Mouse (Mus musculus): ENCODE results near the gene Dnm1. TPM values are rescaled to one million over a fixed set of nuclear protein-coding genes. Genes with fewer than 3 reads are reported as not detected.

Dnm1 gene
- polyA plus RNA-seq, 1 experiment from 2014 or later = 12.4 TPM

GRCm38 (mm10) chr2:32387706-32388490, 34.8 kb upstream of the Dnm1 start, which contains the start of gene Lcn2:
TSS of gene Lcn2 (minus strand) at chr2:32388252.
- Histone ChIP-seq H3K9ac (ENCODE audit: low read length) (no peak within 1 kb of the TSS; the same call in 1 of the 2 replicates), H3K4me1 (replicated peaks; ENCODE audit: control insufficient read depth, insufficient read depth, low read length) (no peaks in the 10 kb centered on the region), H3K4me3 (ENCODE audit: low read depth, low read length) (no peak within 1 kb of the TSS), H3K4me2 (ENCODE audit: low read depth, low read length, severe bottlenecking) (no peak within 1 kb of the TSS), H3K27me3 (ENCODE audit: control insufficient read depth, insufficient read depth, low read length) (no peaks in the 10 kb centered on the region), H3K27ac (ENCODE audit: low read depth, low read length) (no peak within 1 kb of the TSS), H3K9me3 (ENCODE audit: control insufficient read depth, low read length) (no peaks in the 10 kb centered on the region), H3K36me3 (ENCODE audit: control insufficient read depth, insufficient read depth, low read length) (no peaks in the 10 kb centered on the region)
- ATAC-seq (replicated peaks; ENCODE audit: low FRiP score) = no peak
- DNase-seq (ENCODE audit: low spot score) = no peak
- 61% methylated on average over 5 of the region's 5 CpGs for WGBS

GRCm38 (mm10) chr2:32382689-32383088, 29.6 kb upstream of the Dnm1 start:
- H3K27me3 ChIP-seq (ENCODE audit: control insufficient read depth, insufficient read depth, low read length) = no peaks in the 10 kb centered on the region
- H3K9me3 ChIP-seq (ENCODE audit: control insufficient read depth, low read length) = no peaks in the 10 kb centered on the region
- no peak overlapping the region for H3K27ac ChIP-seq (ENCODE audit: low read depth, low read length)
- H3K36me3 ChIP-seq (ENCODE audit: control insufficient read depth, insufficient read depth, low read length) = peaks cover 3% of the 10 kb centered on the region; the same call in 1 of the 2 replicates
- no peak for ATAC-seq (replicated peaks; ENCODE audit: low FRiP score)
- no peak overlapping the region for H3K9ac ChIP-seq (ENCODE audit: low read length)
- no peak overlapping the region for H3K4me3 ChIP-seq (ENCODE audit: low read depth, low read length)
- no peak overlapping the region for H3K4me2 ChIP-seq (ENCODE audit: low read depth, low read length, severe bottlenecking)
- 86% methylated on average over 2 of the region's 2 CpGs for WGBS
- no peak for DNase-seq (ENCODE audit: low spot score)
- peaks cover 6% of the 10 kb centered on the region for H3K4me1 ChIP-seq (replicated peaks; ENCODE audit: control insufficient read depth, insufficient read depth, low read length)

GRCm38 (mm10) chr2:32381775-32382223, 28.7 kb upstream of the Dnm1 start, which contains the start of gene 1110008P14Rik:
TSS of gene 1110008P14Rik (minus strand) at chr2:32381938.
- H3K4me2 ChIP-seq (ENCODE audit: low read depth, low read length, severe bottlenecking) = peak within 1 kb of the TSS; percentile 76
- WGBS = under 1% methylated on average over 46 of the region's 47 CpGs
- DNase-seq (ENCODE audit: low spot score) = peak; percentile 96
- H3K27ac ChIP-seq (ENCODE audit: low read depth, low read length) = no peak within 1 kb of the TSS
- no peaks in the 10 kb centered on the region for H3K27me3 ChIP-seq (ENCODE audit: control insufficient read depth, insufficient read depth, low read length)
- H3K4me1 ChIP-seq (replicated peaks; ENCODE audit: control insufficient read depth, insufficient read depth, low read length) = peaks cover 6% of the 10 kb centered on the region
- peak within 1 kb of the TSS; percentile 39 for H3K9ac ChIP-seq (ENCODE audit: low read length)
- H3K9me3 ChIP-seq (ENCODE audit: control insufficient read depth, low read length) = no peaks in the 10 kb centered on the region
- peak within 1 kb of the TSS; percentile 61 for H3K4me3 ChIP-seq (ENCODE audit: low read depth, low read length)
- H3K36me3 ChIP-seq (ENCODE audit: control insufficient read depth, insufficient read depth, low read length) = peaks cover 3% of the 10 kb centered on the region; the same call in 1 of the 2 replicates
- peak; percentile 88 for ATAC-seq (replicated peaks; ENCODE audit: low FRiP score)

DNA sequence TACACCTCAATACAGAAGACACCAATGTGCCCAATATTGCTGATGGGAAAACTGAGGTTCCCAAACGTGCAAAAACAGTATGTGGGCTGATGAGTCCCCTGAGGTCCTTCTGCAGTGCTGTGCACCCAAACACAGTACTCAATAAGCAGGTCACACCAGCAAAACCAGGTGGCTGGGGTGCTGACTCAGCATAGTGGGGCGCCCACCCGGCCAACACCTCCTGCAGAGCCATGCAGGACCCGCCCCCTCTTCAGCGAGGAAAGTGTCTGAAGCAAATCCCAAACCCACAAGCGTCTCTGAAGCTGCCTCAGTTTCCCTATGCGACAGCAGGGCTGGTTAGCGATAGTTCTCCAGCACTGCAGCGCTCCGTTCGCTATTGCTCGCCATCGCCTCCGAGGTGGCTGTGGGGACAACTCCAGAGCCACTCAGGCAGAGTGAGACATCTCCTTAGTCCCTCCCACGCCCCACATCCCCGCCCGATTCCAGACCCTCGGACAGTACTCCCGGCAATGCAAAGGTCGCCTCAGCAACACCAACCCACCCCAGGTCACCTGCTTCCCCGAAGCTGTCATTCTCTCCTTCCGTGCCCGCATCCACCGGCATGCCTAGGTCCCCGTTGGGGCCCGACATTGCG, 28.1 kb upstream of the Dnm1 start:
- DNase-seq (ENCODE audit: low spot score) (no peak), ATAC-seq (replicated peaks; ENCODE audit: low FRiP score) (peak; percentile 54)
- peak overlapping the region; percentile 61 for H3K4me3 ChIP-seq (ENCODE audit: low read depth, low read length)
- H3K36me3 ChIP-seq (ENCODE audit: control insufficient read depth, insufficient read depth, low read length) = peaks cover 7% of the 10 kb centered on the region; the same call in 1 of the 2 replicates
- H3K27ac ChIP-seq (ENCODE audit: low read depth, low read length) = no peak overlapping the region
- peaks cover 6% of the 10 kb centered on the region for H3K4me1 ChIP-seq (replicated peaks; ENCODE audit: control insufficient read depth, insufficient read depth, low read length)
- 2% methylated on average over 27 of the region's 27 CpGs for WGBS
- H3K9ac ChIP-seq (ENCODE audit: low read length) = peak overlapping the region; percentile 39
- H3K4me2 ChIP-seq (ENCODE audit: low read depth, low read length, severe bottlenecking) = peak overlapping the region; percentile 76
- H3K9me3 ChIP-seq (ENCODE audit: control insufficient read depth, low read length) = no peaks in the 10 kb centered on the region
- H3K27me3 ChIP-seq (ENCODE audit: control insufficient read depth, insufficient read depth, low read length) = no peaks in the 10 kb centered on the region

DNA sequence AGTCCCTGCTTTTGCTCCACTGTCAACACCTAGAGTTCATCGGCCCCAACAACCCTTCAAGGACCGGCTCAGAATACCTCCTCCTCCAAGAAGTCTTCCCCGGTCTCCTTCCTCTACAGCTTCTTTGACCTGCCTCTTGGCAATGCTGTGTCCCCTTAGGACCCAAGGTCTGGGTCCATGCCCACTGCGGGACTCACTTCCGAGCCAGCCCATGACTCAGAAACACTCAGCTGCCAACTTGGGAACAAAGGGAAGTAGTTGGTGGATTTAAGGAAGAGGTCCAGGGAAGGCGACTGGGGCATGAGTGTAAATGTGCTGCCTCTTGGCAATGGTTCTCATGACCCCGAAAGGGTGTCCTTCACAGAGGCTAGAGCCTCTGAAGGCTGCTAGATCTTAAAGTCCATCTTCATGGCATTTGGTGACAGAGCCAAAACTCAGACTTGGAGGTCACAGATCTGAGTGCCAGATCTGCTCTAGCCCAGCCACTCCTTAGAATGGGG, 26.9 kb upstream of the Dnm1 start:
- Histone ChIP-seq H3K27me3 (ENCODE audit: control insufficient read depth, insufficient read depth, low read length) (no peaks in the 10 kb centered on the region), H3K4me3 (ENCODE audit: low read depth, low read length) (no peak overlapping the region)

DNA sequence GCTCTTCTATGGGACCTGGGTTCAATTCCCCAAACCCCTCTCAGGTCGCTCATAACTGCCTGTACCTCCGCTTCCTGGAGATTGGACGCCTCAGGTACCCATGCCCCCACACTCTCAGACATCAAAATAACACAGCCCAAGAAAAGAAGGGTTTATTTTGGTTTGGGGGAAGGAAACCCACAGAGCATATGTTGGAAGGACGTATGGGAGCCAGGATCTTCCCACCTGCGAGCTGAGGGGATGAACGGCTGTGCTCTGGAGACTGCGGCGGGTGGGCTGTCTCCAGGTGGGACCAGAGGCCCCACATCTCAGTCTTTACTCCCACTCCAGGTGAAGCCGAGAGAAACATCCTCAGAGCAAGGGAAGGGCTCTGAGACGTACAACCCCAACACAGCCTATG, 23.8 kb upstream of the Dnm1 start:
- no peaks in the 10 kb centered on the region for H3K9me3 ChIP-seq (ENCODE audit: control insufficient read depth, low read length)
- no peak overlapping the region for H3K27ac ChIP-seq (ENCODE audit: low read depth, low read length)
- ATAC-seq (replicated peaks; ENCODE audit: low FRiP score) (no peak), DNase-seq (ENCODE audit: low spot score) (no peak)
- H3K9ac ChIP-seq (ENCODE audit: low read length) = no peak overlapping the region
- whole genome bisulfite sequencing = 94% methylated on average over 10 of the region's 10 CpGs
- H3K4me2 ChIP-seq (ENCODE audit: low read depth, low read length, severe bottlenecking) = no peak overlapping the region
- no peaks in the 10 kb centered on the region for H3K27me3 ChIP-seq (ENCODE audit: control insufficient read depth, insufficient read depth, low read length)
- H3K36me3 ChIP-seq (ENCODE audit: control insufficient read depth, insufficient read depth, low read length) = peaks cover 12% of the 10 kb centered on the region
- H3K4me1 ChIP-seq (replicated peaks; ENCODE audit: control insufficient read depth, insufficient read depth, low read length) = peaks cover 4% of the 10 kb centered on the region
- H3K4me3 ChIP-seq (ENCODE audit: low read depth, low read length) = no peak overlapping the region

More for the DNA sequence above, 26.9 kb upstream of the Dnm1 start:
- Histone ChIP-seq H3K9ac (ENCODE audit: low read length) (no peak overlapping the region), H3K4me2 (ENCODE audit: low read depth, low read length, severe bottlenecking) (no peak overlapping the region), H3K27ac (ENCODE audit: low read depth, low read length) (no peak overlapping the region), H3K36me3 (ENCODE audit: control insufficient read depth, insufficient read depth, low read length) (peaks cover 7% of the 10 kb centered on the region), H3K9me3 (ENCODE audit: control insufficient read depth, low read length) (no peaks in the 10 kb centered on the region), H3K4me1 (replicated peaks; ENCODE audit: control insufficient read depth, insufficient read depth, low read length) (peaks cover 6% of the 10 kb centered on the region)
- ATAC-seq (replicated peaks; ENCODE audit: low FRiP score) (no peak), DNase-seq (ENCODE audit: low spot score) (no peak)
- 88% methylated on average over 7 of the region's 7 CpGs for WGBS

DNA sequence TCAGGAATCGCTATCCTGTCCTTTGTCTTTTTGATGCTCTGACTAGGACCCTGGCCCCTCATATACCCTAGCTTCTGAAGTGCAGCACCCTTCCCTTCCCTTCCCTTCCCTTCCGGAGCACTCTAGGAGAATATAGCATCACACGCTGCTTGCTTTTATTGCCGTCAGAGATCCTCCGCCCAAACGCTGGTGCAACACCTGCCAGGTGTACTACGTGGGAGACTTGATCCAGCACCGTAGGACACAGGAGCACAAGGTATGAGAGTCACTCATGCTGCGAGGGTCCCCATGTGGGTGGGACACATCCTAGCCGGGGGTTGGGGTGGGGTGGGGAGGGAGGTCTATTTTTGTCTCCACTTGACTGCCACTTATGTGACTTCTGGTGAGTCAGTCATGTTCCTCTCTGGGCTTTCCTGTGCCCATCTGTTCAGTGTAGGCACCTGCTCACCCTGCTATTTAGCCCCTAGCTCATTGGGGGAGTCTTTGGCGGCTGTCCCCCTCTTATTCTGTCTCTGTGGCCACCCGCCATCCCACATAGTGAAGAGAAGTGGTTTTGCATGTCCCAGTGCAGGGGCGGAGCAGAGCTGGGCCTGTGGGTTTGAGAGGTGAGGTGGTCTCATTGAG, 22.3 kb upstream of the Dnm1 start:
- Histone ChIP-seq H3K36me3 (ENCODE audit: control insufficient read depth, insufficient read depth, low read length) (peaks cover 14% of the 10 kb centered on the region), H3K4me1 (replicated peaks; ENCODE audit: control insufficient read depth, insufficient read depth, low read length) (no peaks in the 10 kb centered on the region), H3K4me3 (ENCODE audit: low read depth, low read length) (no peak overlapping the region), H3K9ac (ENCODE audit: low read length) (no peak overlapping the region), H3K27ac (ENCODE audit: low read depth, low read length) (no peak overlapping the region), H3K27me3 (ENCODE audit: control insufficient read depth, insufficient read depth, low read length) (no peaks in the 10 kb centered on the region), H3K4me2 (ENCODE audit: low read depth, low read length, severe bottlenecking) (no peak overlapping the region), H3K9me3 (ENCODE audit: control insufficient read depth, low read length) (no peaks in the 10 kb centered on the region)
- no peak for DNase-seq (ENCODE audit: low spot score)
- 93% methylated on average over 13 of the region's 13 CpGs for WGBS
- no peak for ATAC-seq (replicated peaks; ENCODE audit: low FRiP score)

GRCm38 (mm10) chr2:32374191-32374590, 21.1 kb upstream of the Dnm1 start:
- DNase-seq (ENCODE audit: low spot score) = no peak
- Histone ChIP-seq H3K27me3 (ENCODE audit: control insufficient read depth, insufficient read depth, low read length) (no peaks in the 10 kb centered on the region), H3K4me1 (replicated peaks; ENCODE audit: control insufficient read depth, insufficient read depth, low read length) (no peaks in the 10 kb centered on the region), H3K9ac (ENCODE audit: low read length) (no peak overlapping the region), H3K4me2 (ENCODE audit: low read depth, low read length, severe bottlenecking) (no peak overlapping the region), H3K4me3 (ENCODE audit: low read depth, low read length) (no peak overlapping the region), H3K27ac (ENCODE audit: low read depth, low read length) (no peak overlapping the region), H3K36me3 (ENCODE audit: control insufficient read depth, insufficient read depth, low read length) (peaks cover 19% of the 10 kb centered on the region), H3K9me3 (ENCODE audit: control insufficient read depth, low read length) (no peaks in the 10 kb centered on the region)
- ATAC-seq (replicated peaks; ENCODE audit: low FRiP score) = no peak
- WGBS = 88% methylated on average over 10 of the region's 10 CpGs

Measured in forebrain, embryonic 11.5 days (tissue).